Mouse (Mus musculus) limb, embryonic 11.5 days (tissue): ENCODE data around the gene Ccl22. TPM values are rescaled to one million over a fixed set of nuclear protein-coding genes. Genes with fewer than 3 reads are reported as not detected.

Source experiments
- ATAC-seq: fragments of 200-750 bp; cut with Nextera tagmentation; 2 replicates; pipeline ENCODE4 v1.8.0; 2017; ENCODE audit warnings: low read depth; ENCODE audit not compliant: insufficient number of reproducible peaks, low FRiP score, low TSS enrichment
- DNase-seq: peaks from one replicate; pipeline ENCODE4 v3.0.0-alpha.2; 2015; ENCODE audit warnings: low spot score
- H3K27ac ChIP-seq: fragments of 300-500 bp; sonication (generic); replicated peaks from 2 replicates; pipeline ENCODE4 v1.5.1; 2014; ENCODE audit warnings: low read depth, mild to moderate bottlenecking, low read length
- H3K27me3 ChIP-seq: fragments of 300-500 bp; sonication (generic); 2 replicates; pipeline ENCODE4 v1.6.1; 2014; ENCODE audit warnings: mild to moderate bottlenecking, low read length, mixed read lengths; ENCODE audit not compliant: control insufficient read depth, insufficient read depth
- H3K36me3 ChIP-seq: fragments of 300-500 bp; sonication (generic); 2 replicates; pipeline ENCODE4 v1.6.1; 2014; ENCODE audit warnings: mild to moderate bottlenecking, low read length, moderate library complexity, mixed read lengths; ENCODE audit not compliant: control insufficient read depth, insufficient read depth
- H3K4me1 ChIP-seq: fragments of 300-500 bp; sonication (generic); 2 replicates; pipeline ENCODE4 v1.6.1; 2014; ENCODE audit warnings: low read length, mixed read lengths; ENCODE audit not compliant: control insufficient read depth, insufficient read depth
- H3K4me2 ChIP-seq: fragments of 300-500 bp; sonication (generic); 2 replicates; pipeline ENCODE4 v1.6.1; 2014; ENCODE audit warnings: low read depth, mild to moderate bottlenecking, moderate library complexity; ENCODE audit not compliant: severe bottlenecking
- H3K4me3 ChIP-seq: fragments of 300-500 bp; sonication (generic); 2 replicates; pipeline ENCODE4 v1.5.1; 2014; ENCODE audit warnings: low read depth, low read length
- H3K9ac ChIP-seq: fragments of 300-500 bp; sonication (generic); 2 replicates; pipeline ENCODE4 v1.6.1; 2014; ENCODE audit warnings: mild to moderate bottlenecking, low read length
- H3K9me3 ChIP-seq: fragments of 300-500 bp; sonication (generic); 2 replicates; pipeline ENCODE4 v1.6.1; 2016; ENCODE audit warnings: low read length; ENCODE audit not compliant: control insufficient read depth
- WGBS: fragments of 180-500 bp; shearing (Covaris S2); extraction: QIAGEN DNeasy Blood & Tissue Kit; methylation state at CpG from one replicate; pipeline ENCODE4 v1.1.7; 2014; 5-methylcytosine and 5-hydroxymethylcytosine counted together
- polyA plus RNA-seq: library from polyadenylated mRNA; unstranded; fragments of >200 nt; fragmentation: Nextera tagmentation; extraction: Ambion mirVana; gene quantifications from 2 replicates; pipeline ENCODE4 v1.2.1, GENCODE M21; 2014

The Ccl22 gene
- not detected in 2 replicates for polyA plus RNA-seq

GRCm38 (mm10) chr8:94745476-94746184, at the start of gene Ccl22:
Ccl22 (plus strand) TSS chr8:94745590.
- H3K27ac ChIP-seq: no peak within 1 kb of the TSS
- no peak within 1 kb of the TSS for H3K9ac ChIP-seq
- 88% methylated on average over 7 of the region's 7 CpGs for WGBS
- no peaks in the 10 kb centered on the region for H3K36me3 ChIP-seq
- no peaks in the 10 kb centered on the region for H3K4me1 ChIP-seq
- no peaks in the 10 kb centered on the region for H3K27me3 ChIP-seq
- no peak for DNase-seq
- no peak within 1 kb of the TSS for H3K4me2 ChIP-seq
- no peaks in the 10 kb centered on the region for H3K9me3 ChIP-seq
- ATAC-seq: no peak
- H3K4me3 ChIP-seq: no peak within 1 kb of the TSS

GRCm38 (mm10) chr8:94695994-94696384, 49.4 kb upstream of the Ccl22 start, which contains the start of gene Pllp:
Pllp (minus strand) TSS chr8:94696278.
- ATAC-seq: peak; percentile 70
- peaks cover 3% of the 10 kb centered on the region; the same call in 1 of the 2 replicates for H3K4me1 ChIP-seq
- peak; percentile 68 for DNase-seq
- H3K36me3 ChIP-seq: no peaks in the 10 kb centered on the region
- peak within 1 kb of the TSS; percentile 37 for H3K4me3 ChIP-seq
- no peak within 1 kb of the TSS for H3K9ac ChIP-seq
- WGBS: under 1% methylated on average over 41 of the region's 41 CpGs
- H3K27ac ChIP-seq: no peak within 1 kb of the TSS
- peak within 1 kb of the TSS; percentile 64 for H3K4me2 ChIP-seq
- no peaks in the 10 kb centered on the region for H3K9me3 ChIP-seq
- H3K27me3 ChIP-seq: peaks cover 48% of the 10 kb centered on the region

GRCm38 (mm10) chr8:94696566-94696965, 48.8 kb upstream of the Ccl22 start:
- Histone ChIP-seq H3K4me3 (no peak overlapping the region), H3K4me2 (no peak overlapping the region), H3K9ac (no peak overlapping the region)

GRCm38 (mm10) chr8:94697956-94698355, 47.4 kb upstream of the Ccl22 start:
- H3K4me3 ChIP-seq: no peak overlapping the region
- no peaks in the 10 kb centered on the region for H3K36me3 ChIP-seq
- no peak overlapping the region for H3K4me2 ChIP-seq
- DNase-seq: no peak
- ATAC-seq: no peak
- 78% methylated on average over 6 of the region's 6 CpGs for WGBS
- no peak overlapping the region for H3K9ac ChIP-seq
- no peaks in the 10 kb centered on the region for H3K9me3 ChIP-seq
- no peak overlapping the region for H3K27ac ChIP-seq
- peaks cover 45% of the 10 kb centered on the region for H3K27me3 ChIP-seq
- H3K4me1 ChIP-seq: peaks cover 3% of the 10 kb centered on the region; the same call in 1 of the 2 replicates

More at GRCm38 (mm10) chr8:94696566-94696965, 48.8 kb upstream of the Ccl22 start:
- no peaks in the 10 kb centered on the region for H3K9me3 ChIP-seq
- DNase-seq (no peak), ATAC-seq (no peak)
- peaks cover 3% of the 10 kb centered on the region; the same call in 1 of the 2 replicates for H3K4me1 ChIP-seq
- no peaks in the 10 kb centered on the region for H3K36me3 ChIP-seq
- H3K27me3 ChIP-seq: peaks cover 48% of the 10 kb centered on the region
- H3K27ac ChIP-seq: no peak overlapping the region
- 47% methylated on average over 3 of the region's 3 CpGs for WGBS

GRCm38 (mm10) chr8:94699366-94699765, 46.0 kb upstream of the Ccl22 start:
- Histone ChIP-seq H3K36me3 (no peaks in the 10 kb centered on the region), H3K27ac (no peak overlapping the region), H3K9me3 (no peaks in the 10 kb centered on the region), H3K4me1 (peaks cover 3% of the 10 kb centered on the region; the same call in 1 of the 2 replicates), H3K4me3 (no peak overlapping the region), H3K9ac (no peak overlapping the region), H3K27me3 (peaks cover 33% of the 10 kb centered on the region), H3K4me2 (no peak overlapping the region)
- no peak for ATAC-seq
- WGBS: 76% methylated on average over 16 of the region's 16 CpGs
- no peak for DNase-seq

- WGBS: 87% methylated on average over 4 of the region's 4 CpGs
- no peaks in the 10 kb centered on the region for H3K36me3 ChIP-seq
- no peak overlapping the region for H3K9ac ChIP-seq
- no peak overlapping the region for H3K27ac ChIP-seq
- no peak overlapping the region for H3K4me2 ChIP-seq
- H3K9me3 ChIP-seq: no peaks in the 10 kb centered on the region
- no peak overlapping the region for H3K4me3 ChIP-seq
- DNase-seq (no peak), ATAC-seq (no peak)
- no peaks in the 10 kb centered on the region; the same call in 1 of the 2 replicates for H3K4me1 ChIP-seq
- peaks cover 22% of the 10 kb centered on the region for H3K27me3 ChIP-seq
Measured at GRCm38 (mm10) chr8:94700421-94700935, 44.9 kb upstream of the Ccl22 start.

- Histone ChIP-seq H3K4me1 (no peaks in the 10 kb centered on the region), H3K27me3 (peaks cover 5% of the 10 kb centered on the region), H3K27ac (no peak overlapping the region), H3K9ac (no peak overlapping the region), H3K4me2 (peak overlapping the region; percentile 40; the same call in 1 of the 2 replicates), H3K9me3 (no peaks in the 10 kb centered on the region), H3K36me3 (no peaks in the 10 kb centered on the region), H3K4me3 (no peak overlapping the region)
- WGBS: 77% methylated on average over 3 of the region's 3 CpGs
- ATAC-seq: no peak
- DNase-seq: no peak
Measured at GRCm38 (mm10) chr8:94702156-94702555, 43.2 kb upstream of the Ccl22 start.

GRCm38 (mm10) chr8:94702844-94703813, 42.3 kb upstream of the Ccl22 start:
- Histone ChIP-seq H3K4me2 (peak overlapping the region; percentile 40), H3K4me3 (peak overlapping the region; percentile 34), H3K4me1 (no peaks in the 10 kb centered on the region), H3K9ac (no peak overlapping the region), H3K27me3 (no peaks in the 10 kb centered on the region), H3K27ac (no peak overlapping the region), H3K9me3 (no peaks in the 10 kb centered on the region), H3K36me3 (no peaks in the 10 kb centered on the region)
- ATAC-seq: peak; percentile 76
- under 1% methylated on average over 35 of the region's 35 CpGs for WGBS
- DNase-seq: peak; percentile 87
